Mouse (Mus musculus): Measurements from ENCODE around the gene Gm44805.
A peak's percentile ranks its signal among the peaks of the same experiment; 100 is the strongest.

Gm44805 gene

DNA sequence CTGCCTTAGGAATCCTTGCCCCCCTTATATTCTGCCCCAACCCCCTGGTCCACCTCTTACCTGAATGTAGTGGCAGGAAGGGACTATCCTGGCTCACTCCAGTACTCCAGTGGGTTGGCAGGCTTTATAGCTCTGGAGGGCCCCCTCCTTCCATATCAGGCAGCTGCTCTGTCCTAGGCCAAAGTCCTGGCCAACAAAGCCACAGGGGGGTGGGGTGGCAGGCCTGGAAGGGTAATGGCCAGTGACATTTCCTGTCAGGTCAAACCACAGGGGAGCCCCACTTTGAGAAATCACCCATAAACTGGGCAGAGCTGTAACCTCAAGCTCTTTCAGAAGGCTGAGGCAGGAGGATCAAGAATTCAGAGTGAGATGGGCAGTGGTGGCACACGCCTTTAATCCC lies 4.6 kb downstream of the Gm44805 start:
- no peak for DNase-seq

DNA sequence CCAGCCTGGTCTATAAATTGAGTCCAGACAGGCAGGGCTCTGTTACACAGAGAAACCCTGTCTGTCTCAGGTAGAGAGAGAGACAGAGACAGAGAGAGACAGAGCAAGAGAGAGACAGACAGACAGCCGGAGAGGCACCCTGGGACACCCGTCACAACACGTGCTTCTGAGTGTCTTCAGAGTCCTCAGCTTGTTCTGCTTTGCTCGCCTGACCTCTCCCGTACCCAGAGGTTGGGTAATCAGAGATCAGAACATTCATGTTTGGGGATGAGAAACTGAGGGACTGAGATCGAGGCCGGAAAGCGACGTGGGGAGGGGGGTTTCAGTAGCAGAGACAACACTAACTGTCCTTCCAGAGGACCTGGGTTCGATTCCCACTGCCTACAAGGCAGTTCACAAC lies 5.4 kb downstream of the Gm44805 start:
- DNase-seq: no peak

DNA sequence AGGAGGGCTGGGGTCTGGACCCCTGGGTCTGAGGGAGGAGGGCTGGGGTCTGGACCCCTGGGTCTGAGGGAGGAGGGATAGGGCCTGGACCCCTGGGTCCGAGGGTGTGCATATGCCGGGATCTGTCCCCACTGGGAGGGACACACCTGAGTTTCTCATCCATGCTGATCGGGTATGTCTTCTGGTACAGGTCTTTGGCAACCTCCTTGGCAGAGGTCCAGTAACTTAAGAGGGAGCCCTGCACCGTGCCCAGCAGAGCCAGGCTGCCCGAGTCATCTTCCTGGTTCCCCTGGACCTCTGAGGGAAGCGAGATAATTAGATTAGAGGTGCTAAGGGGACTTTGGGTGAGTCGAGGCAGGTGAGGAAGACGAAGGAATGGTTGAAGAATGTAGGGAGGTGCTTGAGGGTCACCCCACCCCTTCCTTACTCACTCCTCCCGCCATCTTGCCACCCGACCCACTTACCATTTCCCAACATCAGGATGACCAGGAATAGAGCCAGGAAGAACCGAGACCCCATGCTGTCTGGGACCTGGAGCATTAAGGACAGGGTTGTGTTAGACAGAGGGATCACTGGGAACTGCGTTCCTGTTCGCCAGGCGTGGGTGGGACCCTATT lies 8.0 kb downstream of the Gm44805 start:
- DNase-seq: no peak

DNA sequence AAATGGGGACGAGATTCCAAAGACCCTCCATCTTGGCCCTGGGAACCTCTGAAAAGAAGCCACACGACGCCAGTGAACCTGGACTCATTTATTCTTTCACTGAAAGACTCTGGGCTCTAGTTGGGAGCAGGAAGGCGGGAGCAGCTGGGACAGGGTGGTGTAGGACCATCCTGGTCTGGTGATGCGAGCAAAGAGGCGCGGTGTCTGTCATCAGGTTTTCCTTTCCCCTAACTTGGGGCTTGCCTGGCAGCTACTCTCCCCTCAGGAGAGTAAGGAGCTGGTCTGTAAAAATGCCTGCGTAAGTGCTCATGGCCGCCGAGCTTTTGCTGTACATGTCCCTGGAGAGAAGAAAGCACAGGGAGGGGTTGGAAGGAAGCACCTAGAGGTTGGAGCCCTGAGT lies 9.7 kb downstream of the Gm44805 start:
- no peak for DNase-seq

DNA sequence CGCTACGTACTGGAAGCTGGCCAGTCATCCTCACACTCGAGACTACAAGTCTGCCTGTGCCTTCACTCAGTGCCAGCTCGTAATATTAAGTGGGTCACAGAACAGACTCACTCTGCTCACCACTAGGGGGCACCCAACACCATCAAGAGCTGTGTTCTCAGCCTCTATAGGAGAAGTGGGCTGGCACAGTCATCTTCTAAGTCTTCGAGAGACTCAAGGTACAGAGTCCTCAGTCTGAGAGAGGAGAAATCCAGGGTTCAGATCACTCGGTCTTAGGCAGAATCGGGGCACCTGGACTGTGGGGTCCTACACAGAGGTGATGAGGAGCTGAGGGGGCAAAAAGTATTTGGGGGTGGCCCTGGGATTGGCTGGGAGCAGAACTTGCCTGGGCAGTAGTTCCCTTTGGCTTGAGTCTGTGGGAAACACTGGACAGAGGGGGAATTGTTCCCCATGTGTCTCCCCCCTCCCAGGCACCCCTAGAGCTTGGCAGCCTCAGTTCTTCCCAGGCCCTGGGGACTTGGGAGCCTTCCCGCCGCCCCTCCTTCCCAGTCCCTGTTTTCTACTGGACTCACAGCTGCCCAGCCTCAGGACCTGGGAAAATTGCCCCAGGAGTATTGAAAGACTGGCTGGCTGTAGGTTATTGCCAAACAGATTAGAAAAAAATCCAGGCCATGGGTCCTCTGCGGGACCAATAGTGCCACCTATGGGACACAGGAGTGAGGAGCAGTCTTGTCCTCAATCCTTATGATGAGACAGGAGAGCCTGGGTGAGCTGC lies 12.1 kb downstream of the Gm44805 start:
- peak; percentile 89 to 94 for DNase-seq

DNA sequence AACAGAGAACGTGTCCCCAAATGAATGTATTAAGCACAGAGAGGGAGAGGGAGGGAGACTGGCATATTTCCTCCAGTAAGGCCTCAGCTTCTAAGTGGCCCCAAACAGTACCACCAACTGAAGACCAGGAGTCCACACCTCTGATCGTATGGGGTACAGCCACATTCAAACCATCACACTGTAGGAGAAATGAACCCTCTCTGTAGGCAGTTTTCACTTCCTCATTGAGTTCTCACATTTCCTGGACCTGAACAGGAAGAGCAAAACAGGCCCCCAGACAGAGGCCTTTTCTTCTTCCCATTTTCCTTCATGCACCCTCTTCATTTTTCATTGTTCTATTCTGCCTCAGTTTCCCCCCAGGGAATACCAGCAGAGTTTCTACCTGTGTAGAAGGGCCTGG lies 13.8 kb downstream of the Gm44805 start:
- no peak for DNase-seq

DNA sequence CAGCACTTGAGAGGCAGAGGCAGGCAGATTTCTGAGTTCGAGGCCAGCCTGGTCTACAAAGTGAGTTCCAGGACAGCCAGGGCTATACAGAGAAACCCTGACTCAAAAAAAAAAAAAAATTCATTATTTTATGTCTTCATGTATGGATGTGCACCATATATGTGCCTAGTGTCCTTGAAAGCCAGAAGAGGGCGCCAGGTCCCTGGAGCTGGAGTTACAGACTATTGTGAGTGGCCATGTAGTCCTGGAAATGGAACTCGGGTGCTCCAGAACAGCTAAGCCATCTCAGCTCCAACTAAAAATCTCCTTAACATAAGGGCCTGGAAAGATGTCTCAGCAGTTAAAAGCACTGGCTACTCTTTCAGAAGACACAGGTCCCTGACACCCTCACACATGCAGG lies 14.5 kb downstream of the Gm44805 start:
- no peak for DNase-seq

DNA sequence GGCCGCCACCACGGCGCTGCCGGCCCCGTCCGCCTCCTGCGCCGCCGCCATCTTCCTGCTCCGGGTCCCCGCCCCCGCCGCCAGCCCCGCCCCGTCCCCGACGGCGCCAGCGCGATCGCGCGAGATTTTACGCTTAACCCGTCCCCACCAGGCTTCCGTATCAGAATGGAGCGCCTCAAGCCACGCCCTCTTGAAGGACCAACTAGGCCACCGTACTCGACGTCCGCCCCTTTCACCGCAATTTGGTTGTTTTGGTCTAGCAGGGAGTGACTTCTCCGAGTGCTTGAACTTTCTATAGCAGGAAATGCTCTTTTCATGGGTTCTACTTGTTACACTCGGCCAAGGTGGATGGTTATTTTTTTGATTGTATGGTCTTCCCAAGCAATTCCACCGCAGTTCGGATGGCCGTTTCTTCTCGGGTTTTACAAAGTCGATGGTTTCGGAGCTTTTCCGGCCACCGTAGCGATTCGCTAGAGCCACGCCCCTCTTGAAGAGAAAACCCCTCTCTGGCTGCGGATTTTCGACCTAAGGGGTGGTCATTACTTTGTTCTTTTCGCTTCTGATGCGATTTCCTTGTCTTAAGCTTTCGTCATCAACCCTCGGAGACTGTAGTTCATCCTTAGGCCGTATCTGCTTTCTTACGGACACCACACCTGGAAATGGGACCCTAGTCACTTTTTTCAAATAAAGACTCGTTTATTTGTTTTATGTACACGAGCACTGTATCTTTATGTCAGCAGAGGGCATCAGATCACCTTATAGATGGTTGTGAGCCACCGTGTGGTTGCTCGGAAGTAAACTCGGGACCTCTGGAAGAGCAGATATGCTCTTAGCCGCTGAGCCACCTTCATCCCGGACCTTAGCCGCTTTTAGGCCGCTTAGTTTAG lies 16.0 kb downstream of the Gm44805 start, which contains the start of gene Clptm1:
Clptm1 (minus strand) TSS at position 79 of the 887 bp plus-strand sequence.
- peak; percentile 97 to 98 for DNase-seq

DNA sequence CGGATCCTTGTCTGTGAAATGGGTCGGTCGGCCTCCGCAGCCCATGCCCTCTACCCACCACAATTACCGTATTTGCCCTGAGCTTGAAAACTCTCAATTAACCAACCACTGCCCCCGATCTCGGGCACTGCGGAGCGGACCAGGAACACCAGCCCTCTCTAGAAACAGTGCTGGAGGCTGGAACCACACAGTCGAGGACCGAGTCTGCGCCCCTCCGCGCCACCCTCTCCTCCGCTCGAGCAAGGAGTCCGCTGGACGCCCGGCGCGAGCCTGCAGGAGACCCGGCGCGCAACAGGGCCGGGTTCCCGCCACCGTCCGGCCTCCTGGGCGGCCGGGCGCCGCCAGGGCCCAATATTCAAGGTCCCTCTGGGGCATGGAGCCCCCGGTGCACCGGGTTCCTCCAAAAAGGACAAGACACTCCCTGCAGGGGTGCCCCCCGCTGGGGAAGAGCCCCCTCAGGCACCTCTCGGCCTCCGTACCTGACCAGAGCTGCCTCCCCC lies 16.7 kb downstream of the Gm44805 start:
- no peak for DNase-seq

DNA sequence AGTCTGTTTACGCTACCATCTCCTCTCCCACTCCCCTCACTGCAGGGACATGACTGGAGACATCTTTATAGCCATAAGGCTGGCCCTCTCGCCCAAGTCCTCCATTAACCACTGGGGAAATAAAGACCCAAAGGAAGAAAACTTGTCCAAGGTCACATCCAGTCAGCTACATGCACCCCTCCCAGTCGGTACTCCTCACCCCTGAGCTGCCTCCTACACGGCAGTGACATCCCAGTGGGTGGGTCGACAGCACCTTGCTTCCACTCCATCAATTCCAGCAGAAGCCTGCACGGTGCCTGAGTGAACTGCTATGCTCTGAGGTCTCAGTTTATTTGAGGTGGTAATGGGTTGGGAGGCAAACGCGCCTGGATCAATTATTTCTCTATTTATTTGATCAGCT lies 17.3 kb downstream of the Gm44805 start:
- no peak for DNase-seq

DNA sequence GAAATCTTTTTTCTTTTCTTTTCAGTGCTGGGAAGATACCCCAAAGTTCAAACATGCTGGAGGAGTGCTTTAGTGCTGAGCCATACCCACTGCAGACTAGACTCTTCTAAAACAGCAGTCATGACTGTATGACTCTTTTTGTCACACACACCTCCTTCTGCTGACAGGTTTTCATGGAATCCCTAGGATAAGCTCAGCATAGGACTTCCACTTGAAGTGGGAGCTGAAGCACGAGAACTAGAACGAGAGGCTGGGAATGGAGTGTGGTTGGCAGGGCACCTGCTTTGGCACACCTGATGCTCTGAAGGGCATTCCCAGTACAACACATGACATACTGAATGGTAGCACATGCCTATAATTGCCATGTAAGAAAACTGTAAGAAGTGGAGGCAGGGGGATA lies 28.6 kb downstream of the Gm44805 start:
- DNase-seq: no peak

DNA sequence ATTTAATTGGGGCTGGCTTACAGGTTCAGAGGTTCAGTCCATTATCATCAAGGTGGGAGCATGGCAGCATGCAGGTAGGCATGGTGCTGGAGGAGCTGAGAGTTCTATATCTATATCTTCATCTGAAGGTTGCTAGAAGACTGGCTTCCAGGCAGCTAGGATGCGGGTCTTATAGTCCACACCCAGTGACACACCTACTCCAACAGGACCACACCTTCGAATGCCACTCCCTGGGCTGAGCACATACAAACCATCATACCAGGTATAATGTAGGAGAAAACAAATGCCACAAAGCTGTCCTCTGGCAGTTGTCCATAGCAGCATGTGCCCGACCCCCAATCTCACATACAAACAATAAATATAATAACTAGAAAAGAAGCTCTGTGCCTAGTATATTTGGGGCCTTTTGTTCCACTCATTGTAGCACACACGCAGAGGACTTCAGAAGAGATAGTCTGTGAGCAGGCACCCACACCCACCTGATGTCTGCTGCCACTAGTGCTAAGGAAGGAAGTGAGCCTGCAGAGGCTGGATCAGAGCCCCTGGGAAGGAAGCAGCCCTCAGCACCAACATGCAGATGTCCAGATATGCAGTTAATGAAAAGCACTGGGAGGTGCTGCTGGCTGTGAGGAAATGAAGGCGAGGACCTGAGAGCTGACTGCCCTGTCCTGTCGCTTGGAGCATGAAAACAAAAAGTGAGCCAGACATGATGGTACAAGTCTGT lies 30.0 kb downstream of the Gm44805 start:
- no peak for DNase-seq

DNA sequence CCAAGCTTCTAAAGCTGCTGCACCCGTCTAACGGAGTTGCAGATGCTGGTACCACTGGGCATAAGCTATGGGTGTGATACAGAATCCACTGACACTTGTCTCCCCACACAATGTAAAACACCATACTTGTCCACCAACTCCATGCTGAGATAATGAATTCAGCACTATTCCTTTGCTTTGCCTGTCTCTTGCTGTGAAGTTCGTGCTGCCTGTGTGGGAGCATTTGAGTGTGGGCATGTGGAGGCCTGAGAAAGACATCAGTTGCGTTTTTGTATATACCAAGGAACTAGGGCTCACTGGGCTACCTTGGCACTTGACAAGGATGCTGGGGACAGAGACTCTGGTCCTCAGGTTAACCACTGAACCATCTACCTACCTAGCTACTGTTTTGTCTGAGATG lies 40.0 kb downstream of the Gm44805 start:
- no peak for DNase-seq

DNA sequence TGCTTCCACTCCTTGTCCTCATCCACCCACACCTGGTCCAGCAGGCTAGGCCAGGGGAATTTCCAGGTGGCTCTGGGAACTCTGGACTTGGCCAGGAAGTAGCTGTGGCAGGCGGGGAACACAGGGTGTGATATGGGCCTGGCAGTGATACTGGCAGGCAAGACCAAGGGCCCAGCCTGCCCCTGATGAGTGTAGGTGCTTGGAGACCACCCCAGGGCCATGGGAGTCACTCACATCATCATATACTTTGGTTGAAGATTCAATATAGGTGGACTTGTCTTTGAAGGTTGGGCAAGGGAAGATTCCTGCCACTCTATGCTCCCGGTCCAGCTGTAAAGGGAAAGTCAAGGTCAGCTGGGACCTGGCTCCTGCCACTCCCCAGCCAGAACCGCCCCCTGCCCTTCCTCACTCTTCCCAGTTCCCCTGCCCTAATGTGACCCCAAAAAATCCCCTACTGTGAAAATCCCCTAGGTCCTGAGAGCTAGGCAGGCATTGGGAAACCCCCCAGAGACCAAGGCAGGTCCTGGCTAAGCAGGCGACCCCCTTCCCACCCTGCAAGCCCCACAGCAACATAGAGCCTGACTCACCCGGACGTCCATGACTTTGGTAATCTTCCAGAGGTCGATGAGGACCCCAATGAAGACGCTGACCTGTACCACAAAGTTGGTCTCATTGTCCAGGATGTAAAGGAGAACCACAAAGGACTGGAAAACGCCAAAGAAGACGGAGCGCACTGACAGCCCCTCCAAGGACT lies 46.0 kb downstream of the Gm44805 start:
- DNase-seq: no peak

DNA sequence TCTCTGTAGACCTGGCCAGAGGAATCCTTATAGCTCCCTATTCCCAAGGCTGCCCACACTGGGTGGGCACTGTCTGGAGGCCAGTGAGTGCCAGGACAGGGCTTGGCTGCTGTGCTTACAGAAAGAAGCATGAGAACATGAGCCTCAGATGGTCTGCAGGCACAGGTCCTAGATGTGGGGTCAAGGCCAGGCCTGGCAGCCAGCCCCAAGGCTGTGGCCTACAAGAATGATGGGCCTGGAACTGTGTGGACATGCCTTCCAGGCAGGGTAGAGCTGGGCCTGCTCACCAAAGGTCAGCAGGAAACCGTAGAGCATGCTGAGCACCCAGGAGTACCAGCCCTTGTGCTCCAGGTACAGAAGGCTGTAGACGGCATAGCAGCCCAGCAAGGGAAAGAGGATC lies 46.6 kb downstream of the Gm44805 start:
- no peak for DNase-seq

DNA sequence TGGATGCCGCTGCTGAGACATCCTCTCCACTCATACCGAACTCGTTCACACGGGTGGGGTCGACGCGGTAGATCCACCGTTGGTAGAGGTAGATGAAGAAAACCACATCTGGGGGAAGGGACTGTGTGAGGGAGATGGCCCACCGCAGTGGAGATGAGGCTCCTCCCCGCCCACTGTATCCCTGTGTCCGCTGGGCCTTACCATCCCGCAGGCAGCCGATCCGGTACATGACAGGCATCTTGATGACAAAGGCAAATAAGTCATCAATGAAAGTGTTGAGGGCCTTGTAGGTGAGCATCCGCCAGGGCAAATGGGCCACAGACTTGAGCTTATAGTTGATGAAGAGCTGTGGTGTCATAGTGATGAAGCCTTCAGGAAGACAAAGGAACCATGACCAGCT lies 47.4 kb downstream of the Gm44805 start:
- DNase-seq: no peak

DNA sequence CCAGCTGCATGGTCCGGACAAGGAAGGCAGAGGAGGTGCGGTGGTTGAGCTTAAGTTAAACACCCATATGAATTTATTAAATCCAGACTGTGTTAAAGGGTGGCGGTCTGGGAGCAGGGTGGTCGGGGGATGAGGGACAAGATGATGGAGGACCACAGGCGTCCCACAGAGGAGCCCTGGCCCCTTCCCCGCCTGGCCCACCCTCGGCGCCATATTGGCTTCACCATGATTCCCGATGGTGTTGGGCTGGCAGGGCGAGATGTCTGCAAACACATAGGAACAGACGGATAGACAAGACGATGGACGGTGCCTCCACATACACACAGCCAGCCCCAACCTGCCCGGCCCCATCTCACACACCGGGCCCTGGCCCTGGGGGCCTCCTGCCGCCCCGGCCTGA lies 48.0 kb downstream of the Gm44805 start:
- DNase-seq: no peak

DNA sequence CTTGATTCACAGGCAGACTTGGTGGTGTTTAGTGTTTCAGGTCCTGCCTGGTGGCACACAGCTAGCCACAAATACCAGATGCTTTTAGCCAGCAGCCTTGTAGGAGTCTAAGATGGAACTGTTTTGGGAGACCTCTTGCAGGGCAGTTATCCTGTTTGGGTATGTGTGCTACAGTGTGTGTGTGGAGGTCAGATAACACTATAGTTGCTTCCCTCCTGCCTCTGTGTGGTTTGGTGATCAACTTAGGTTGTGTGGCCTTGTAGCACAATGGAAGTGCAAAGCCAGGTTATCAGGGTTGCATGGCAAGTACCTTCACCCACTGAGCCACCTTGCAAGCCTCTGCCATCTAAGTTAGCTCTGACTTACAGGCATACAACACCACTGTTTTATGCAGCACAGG lies 48.5 kb downstream of the Gm44805 start:
- DNase-seq: no peak

DNA sequence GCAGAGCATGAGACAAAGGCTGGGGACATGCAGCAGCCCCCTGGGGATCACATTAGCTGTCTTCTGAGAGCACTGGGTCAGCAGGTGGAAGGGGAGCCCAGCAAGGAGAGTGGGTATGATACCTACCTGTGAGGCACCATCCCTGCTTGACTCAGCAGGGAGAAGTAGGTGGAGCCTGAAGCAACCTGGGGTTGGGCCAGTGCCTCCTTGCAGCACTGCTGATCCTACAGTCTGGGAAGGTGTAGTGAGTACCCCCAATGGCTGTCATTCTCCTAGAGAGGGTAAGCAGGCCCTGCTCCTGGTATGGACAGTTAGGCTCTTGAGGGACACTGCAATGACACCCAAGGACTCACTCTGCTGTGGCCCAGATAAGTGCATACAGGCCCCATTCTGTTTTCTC lies 48.9 kb downstream of the Gm44805 start:
- DNase-seq: no peak

DNA sequence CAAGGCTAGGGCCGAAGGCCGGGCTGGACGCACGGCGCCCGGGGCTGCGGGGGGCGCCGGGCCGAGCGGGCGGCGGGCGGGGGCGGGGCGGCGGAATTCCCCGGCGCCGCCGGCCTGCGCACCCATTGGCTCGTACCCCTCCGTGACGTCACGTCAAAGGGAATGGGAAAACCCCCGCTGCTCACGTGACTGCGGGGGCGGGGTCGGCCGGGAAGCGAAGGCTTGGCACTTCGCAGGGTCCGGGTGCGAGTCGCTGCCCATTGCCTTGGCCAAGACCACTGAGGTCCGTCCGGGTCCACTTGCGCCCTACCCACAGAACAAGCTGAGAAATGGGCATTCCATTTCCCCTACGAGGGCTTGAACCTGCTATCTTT lies 51.9 kb downstream of the Gm44805 start, which contains the start of gene Relb:
Relb (minus strand) TSS at position 78 of the 374 bp plus-strand sequence.
- peak; percentile 94 for DNase-seq

DNA sequence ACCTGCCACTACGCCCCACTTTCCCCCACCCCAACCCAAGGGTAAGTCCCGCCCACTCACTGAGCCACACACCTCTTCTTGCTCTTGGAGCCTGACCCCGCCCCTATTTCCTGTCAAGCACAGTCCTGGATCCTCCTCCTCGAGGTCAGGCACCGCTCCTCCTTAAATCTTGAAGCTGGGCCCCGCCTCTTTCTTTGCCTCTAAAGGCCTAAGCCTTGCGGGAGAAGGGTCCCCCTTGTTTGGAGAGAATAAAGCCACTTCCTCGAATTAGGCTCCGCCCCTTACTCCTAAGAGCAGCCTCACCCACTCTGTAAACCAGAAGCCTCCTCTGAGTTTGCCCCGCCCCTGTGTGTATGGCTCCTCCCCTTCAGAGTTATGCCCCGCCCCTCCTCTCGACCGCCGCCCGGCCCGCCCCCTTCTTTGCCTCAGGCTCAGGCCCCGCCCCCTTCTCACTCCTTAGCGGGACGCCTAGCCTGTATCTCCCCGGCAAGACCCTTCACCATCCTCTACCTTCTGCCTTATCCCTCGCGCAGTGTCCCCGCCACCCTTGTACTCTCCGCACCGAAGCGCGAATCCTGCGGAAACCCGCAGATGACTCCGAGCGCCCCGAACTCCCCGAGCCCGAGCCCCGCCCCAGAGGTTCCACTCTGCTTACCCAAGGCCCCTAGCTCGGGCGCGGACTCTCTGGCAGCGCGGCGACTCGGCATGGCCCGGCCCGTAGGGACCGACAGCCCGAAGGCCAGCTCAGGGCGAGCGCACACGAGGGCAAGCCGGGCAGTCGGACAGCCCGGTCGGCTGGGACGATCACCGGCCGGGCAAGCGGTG lies 52.5 kb downstream of the Gm44805 start:
- DNase-seq: peak; percentile 98

Data from lung, postnatal 4 days (tissue).